Mouse (Mus musculus) midbrain, embryonic 15.5 days (tissue): ENCODE measurements around the gene Kank1. TPM values are rescaled to one million over a fixed set of nuclear protein-coding genes. Genes with fewer than 3 reads are reported as not detected.

Source experiments
- ATAC-seq: fragments of 200-750 bp; cut with Nextera tagmentation; replicated peaks from 2 replicates; pipeline ENCODE4 v1.8.0; 2017; ENCODE audit warnings: moderate TSS enrichment
- H3K27ac ChIP-seq: fragments of 300-500 bp; sonication (generic); 2 replicates; pipeline ENCODE4 v1.5.1; 2015; ENCODE audit warnings: mild to moderate bottlenecking, inconsistent platforms
- H3K27me3 ChIP-seq: fragments of 300-500 bp; sonication (generic); replicated peaks from 2 replicates; pipeline ENCODE4 v1.6.1; 2015; ENCODE audit warnings: inconsistent platforms
- H3K36me3 ChIP-seq: fragments of 300-500 bp; sonication (generic); replicated peaks from 2 replicates; pipeline ENCODE4 v1.6.1; 2015; ENCODE audit warnings: inconsistent platforms
- H3K4me1 ChIP-seq: fragments of 300-500 bp; sonication (generic); 2 replicates; pipeline ENCODE4 v1.6.1; 2015; ENCODE audit warnings: inconsistent platforms
- H3K4me2 ChIP-seq: fragments of 300-500 bp; sonication (generic); 2 replicates; pipeline ENCODE4 v1.6.1; 2015; ENCODE audit warnings: inconsistent platforms, mild to moderate bottlenecking, moderate library complexity
- H3K4me3 ChIP-seq: fragments of 300-500 bp; sonication (generic); 2 replicates; pipeline ENCODE4 v1.5.1; 2015; ENCODE audit warnings: mild to moderate bottlenecking, inconsistent platforms
- H3K9ac ChIP-seq: fragments of 300-500 bp; sonication (generic); 2 replicates; pipeline ENCODE4 v1.6.1; 2015; ENCODE audit warnings: mild to moderate bottlenecking, inconsistent platforms
- H3K9me3 ChIP-seq: fragments of 300-500 bp; sonication (generic); 2 replicates; pipeline ENCODE4 v1.6.1; 2016; ENCODE audit warnings: inconsistent platforms
- WGBS: fragments of 180-500 bp; shearing (Covaris S2); methylation state at CpG from one replicate; pipeline ENCODE4 v1.1.7; 2015; ENCODE audit warnings: mixed read lengths; 5-methylcytosine and 5-hydroxymethylcytosine counted together
- polyA plus RNA-seq: library from polyadenylated mRNA; unstranded; fragments of >200 nt; fragmentation: Nextera tagmentation; extraction: Ambion mirVana; gene quantifications from 2 replicates; pipeline ENCODE4 v1.2.1, GENCODE M21; 2015

Gene Kank1
- polyA plus RNA-seq, 1 experiment from 2014 or later = 6.6 TPM

- Histone ChIP-seq H3K4me1 (peaks cover 18% of the 10 kb centered on the region), H3K9me3 (no peaks in the 10 kb centered on the region), H3K4me3 (no peak overlapping the region), H3K36me3 (no peaks in the 10 kb centered on the region), H3K27ac (no peak overlapping the region), H3K4me2 (no peak overlapping the region), H3K27me3 (no peaks in the 10 kb centered on the region), H3K9ac (no peak overlapping the region)
- 53% methylated on average over 8 of the region's 8 CpGs for WGBS
- no peak for ATAC-seq
These were observed 121.8 kb downstream of the Kank1 start for GRCm38 (mm10) chr19:25358486-25359120.

- no peaks in the 10 kb centered on the region for H3K9me3 ChIP-seq
- ATAC-seq = no peak
- 28% methylated on average over 9 of the region's 9 CpGs for WGBS
- no peaks in the 10 kb centered on the region for H3K36me3 ChIP-seq
- H3K4me3 ChIP-seq = no peak overlapping the region
- peaks cover 15% of the 10 kb centered on the region for H3K4me1 ChIP-seq
- H3K4me2 ChIP-seq = no peak overlapping the region
- H3K9ac ChIP-seq = no peak overlapping the region
- H3K27me3 ChIP-seq = no peaks in the 10 kb centered on the region
- no peak overlapping the region for H3K27ac ChIP-seq
These were observed 123.8 kb downstream of the Kank1 start for GRCm38 (mm10) chr19:25360571-25361029.

- Histone ChIP-seq H3K4me2 (no peak overlapping the region), H3K27ac (no peak overlapping the region), H3K9ac (no peak overlapping the region), H3K9me3 (no peaks in the 10 kb centered on the region), H3K4me3 (no peak overlapping the region), H3K4me1 (peaks cover 15% of the 10 kb centered on the region), H3K27me3 (no peaks in the 10 kb centered on the region), H3K36me3 (no peaks in the 10 kb centered on the region)
- WGBS = 71% methylated on average over 7 of the region's 7 CpGs
- ATAC-seq = no peak
These were observed 125.2 kb downstream of the Kank1 start for GRCm38 (mm10) chr19:25361956-25362355.

- WGBS = 77% methylated on average over 5 of the region's 5 CpGs
- Histone ChIP-seq H3K4me3 (no peak overlapping the region), H3K27ac (no peak overlapping the region), H3K4me2 (no peak overlapping the region), H3K9ac (no peak overlapping the region), H3K9me3 (no peaks in the 10 kb centered on the region), H3K4me1 (peaks cover 3% of the 10 kb centered on the region; the same call in 1 of the 2 replicates), H3K27me3 (no peaks in the 10 kb centered on the region), H3K36me3 (no peaks in the 10 kb centered on the region)
- ATAC-seq = no peak
These were observed 128.9 kb downstream of the Kank1 start for GRCm38 (mm10) chr19:25365698-25366097.

- H3K4me3 ChIP-seq = no peak overlapping the region
These were observed 129.8 kb downstream of the Kank1 start for GRCm38 (mm10) chr19:25366620-25367019.

GRCm38 (mm10) chr19:25370428-25370827 lies 133.7 kb downstream of the Kank1 start:
- no peaks in the 10 kb centered on the region for H3K36me3 ChIP-seq
- no peak overlapping the region for H3K4me3 ChIP-seq
- H3K27me3 ChIP-seq = no peaks in the 10 kb centered on the region; the same call in 1 of the 2 replicates
- H3K4me2 ChIP-seq = no peak overlapping the region
- no peak overlapping the region for H3K9ac ChIP-seq
- no peaks in the 10 kb centered on the region for H3K9me3 ChIP-seq
- WGBS = 95% methylated on average over 9 of the region's 9 CpGs
- ATAC-seq = no peak
- H3K4me1 ChIP-seq = peaks cover 11% of the 10 kb centered on the region
- no peak overlapping the region for H3K27ac ChIP-seq

More at GRCm38 (mm10) chr19:25366620-25367019, 129.8 kb downstream of the Kank1 start:
- Histone ChIP-seq H3K4me1 (no peaks in the 10 kb centered on the region), H3K27me3 (no peaks in the 10 kb centered on the region), H3K9me3 (no peaks in the 10 kb centered on the region), H3K9ac (no peak overlapping the region), H3K36me3 (no peaks in the 10 kb centered on the region), H3K4me2 (no peak overlapping the region), H3K27ac (no peak overlapping the region)
- WGBS = 61% methylated on average over 12 of the region's 12 CpGs
- no peak for ATAC-seq

- H3K27ac ChIP-seq = no peak overlapping the region
- 73% methylated on average over 7 of the region's 7 CpGs for WGBS
- H3K4me2 ChIP-seq = no peak overlapping the region
- H3K9ac ChIP-seq = no peak overlapping the region
- H3K4me3 ChIP-seq = no peak overlapping the region
- H3K4me1 ChIP-seq = peaks cover 12% of the 10 kb centered on the region
- no peak for ATAC-seq
- no peaks in the 10 kb centered on the region for H3K36me3 ChIP-seq
- no peaks in the 10 kb centered on the region for H3K9me3 ChIP-seq
- H3K27me3 ChIP-seq = no peaks in the 10 kb centered on the region; the same call in 1 of the 2 replicates
These were observed 136.0 kb downstream of the Kank1 start for GRCm38 (mm10) chr19:25372794-25373193.

GRCm38 (mm10) chr19:25373594-25373993 lies 136.8 kb downstream of the Kank1 start:
- Histone ChIP-seq H3K9ac (no peak overlapping the region), H3K4me3 (no peak overlapping the region), H3K27ac (no peak overlapping the region), H3K4me1 (peaks cover 12% of the 10 kb centered on the region), H3K36me3 (no peaks in the 10 kb centered on the region), H3K4me2 (no peak overlapping the region), H3K27me3 (no peaks in the 10 kb centered on the region; the same call in 1 of the 2 replicates), H3K9me3 (no peaks in the 10 kb centered on the region)
- 72% methylated on average over 3 of the region's 3 CpGs for WGBS
- ATAC-seq = no peak

- H3K27ac ChIP-seq = no peak overlapping the region
These were observed 137.4 kb downstream of the Kank1 start for GRCm38 (mm10) chr19:25374191-25374590.

GRCm38 (mm10) chr19:25374926-25375325 lies 138.2 kb downstream of the Kank1 start:
- Histone ChIP-seq H3K27ac (0 out of 2 replicates have a peak overlapping the region, but pooled peaks have one; percentile 23), H3K4me1 (peaks cover 12% of the 10 kb centered on the region), H3K9me3 (no peaks in the 10 kb centered on the region), H3K4me2 (peak overlapping the region; percentile 30), H3K4me3 (no peak overlapping the region), H3K36me3 (no peaks in the 10 kb centered on the region), H3K9ac (no peak overlapping the region), H3K27me3 (no peaks in the 10 kb centered on the region; the same call in 1 of the 2 replicates)
- ATAC-seq = peak; percentile 62; the same call in 1 of the 2 replicates
- 4% methylated on average over 12 of the region's 12 CpGs for WGBS

More at GRCm38 (mm10) chr19:25374191-25374590, 137.4 kb downstream of the Kank1 start:
- no peaks in the 10 kb centered on the region for H3K9me3 ChIP-seq
- H3K4me2 ChIP-seq = no peak overlapping the region
- no peak overlapping the region for H3K4me3 ChIP-seq
- no peaks in the 10 kb centered on the region; the same call in 1 of the 2 replicates for H3K27me3 ChIP-seq
- no peak overlapping the region for H3K9ac ChIP-seq
- no peaks in the 10 kb centered on the region for H3K36me3 ChIP-seq
- no peak for ATAC-seq
- peaks cover 12% of the 10 kb centered on the region for H3K4me1 ChIP-seq
- 76% methylated on average over 9 of the region's 9 CpGs for WGBS

GRCm38 (mm10) chr19:25376871-25377270 lies 140.1 kb downstream of the Kank1 start:
- no peak overlapping the region for H3K9ac ChIP-seq
- no peaks in the 10 kb centered on the region for H3K36me3 ChIP-seq
- ATAC-seq = no peak
- H3K9me3 ChIP-seq = no peaks in the 10 kb centered on the region
- H3K4me3 ChIP-seq = no peak overlapping the region
- H3K27ac ChIP-seq = no peak overlapping the region
- H3K4me1 ChIP-seq = peaks cover 12% of the 10 kb centered on the region
- H3K27me3 ChIP-seq = no peaks in the 10 kb centered on the region; the same call in 1 of the 2 replicates
- no peak overlapping the region for H3K4me2 ChIP-seq
- 90% methylated on average over 13 of the region's 13 CpGs for WGBS

GRCm38 (mm10) chr19:25380675-25381074 lies 143.9 kb downstream of the Kank1 start:
- ATAC-seq = no peak
- Histone ChIP-seq H3K4me3 (no peak overlapping the region), H3K9me3 (no peaks in the 10 kb centered on the region), H3K27ac (no peak overlapping the region), H3K4me1 (peaks cover 15% of the 10 kb centered on the region), H3K27me3 (no peaks in the 10 kb centered on the region), H3K36me3 (no peaks in the 10 kb centered on the region), H3K4me2 (no peak overlapping the region), H3K9ac (no peak overlapping the region)
- 79% methylated on average over 9 of the region's 9 CpGs for WGBS

- Histone ChIP-seq H3K4me1 (peaks cover 15% of the 10 kb centered on the region), H3K9ac (no peak overlapping the region), H3K27ac (no peak overlapping the region), H3K9me3 (no peaks in the 10 kb centered on the region), H3K4me3 (no peak overlapping the region), H3K27me3 (no peaks in the 10 kb centered on the region), H3K36me3 (no peaks in the 10 kb centered on the region), H3K4me2 (no peak overlapping the region)
- WGBS = 44% methylated on average over 7 of the region's 7 CpGs
- no peak for ATAC-seq
These were observed 145.2 kb downstream of the Kank1 start for GRCm38 (mm10) chr19:25381972-25382371.
